Mouse (Mus musculus): ENCODE measurements around the gene Ddo. TPM values are rescaled to one million over a fixed set of nuclear protein-coding genes. Genes with fewer than 3 reads are reported as not detected.

The Ddo gene
- polyA plus RNA-seq, 1 experiment from 2014 or later: 3.2 TPM

- Histone ChIP-seq H3K4me2 (ENCODE audit: low read depth, low read length) (no peak overlapping the region), H3K27ac (ENCODE audit: low read length) (no peak overlapping the region), H3K9ac (ENCODE audit: low read length) (no peak overlapping the region), H3K4me1 (replicated peaks; ENCODE audit: control insufficient read depth, insufficient read depth, low read length) (peaks cover 7% of the 10 kb centered on the region), H3K9me3 (ENCODE audit: control insufficient read depth, low read length) (no peaks in the 10 kb centered on the region), H3K4me3 (ENCODE audit: low read length) (no peak overlapping the region), H3K27me3 (ENCODE audit: control insufficient read depth, insufficient read depth, low read depth, low read length) (no peaks in the 10 kb centered on the region), H3K36me3 (ENCODE audit: control insufficient read depth, insufficient read depth, low read length) (no peaks in the 10 kb centered on the region)
- ATAC-seq (ENCODE audit: low read depth): no peak
- WGBS: 70% methylated on average over 9 of the region's 9 CpGs
Measured at GRCm38 (mm10) chr10:40630961-40631360, 1.1 kb downstream of the Ddo start.

GRCm38 (mm10) chr10:40632087-40632486 is 2.3 kb downstream of the Ddo start:
- Histone ChIP-seq H3K9ac (ENCODE audit: low read length) (no peak overlapping the region), H3K4me2 (ENCODE audit: low read depth, low read length) (no peak overlapping the region), H3K36me3 (ENCODE audit: control insufficient read depth, insufficient read depth, low read length) (no peaks in the 10 kb centered on the region), H3K4me1 (replicated peaks; ENCODE audit: control insufficient read depth, insufficient read depth, low read length) (peaks cover 7% of the 10 kb centered on the region), H3K4me3 (ENCODE audit: low read length) (no peak overlapping the region), H3K9me3 (ENCODE audit: control insufficient read depth, low read length) (no peaks in the 10 kb centered on the region), H3K27ac (ENCODE audit: low read length) (no peak overlapping the region), H3K27me3 (ENCODE audit: control insufficient read depth, insufficient read depth, low read depth, low read length) (no peaks in the 10 kb centered on the region)
- no peak for ATAC-seq (ENCODE audit: low read depth)
- WGBS: 79% methylated on average over 3 of the region's 3 CpGs

GRCm38 (mm10) chr10:40637331-40637730 is 7.5 kb downstream of the Ddo start:
- H3K27ac ChIP-seq (ENCODE audit: low read length): no peak overlapping the region
- WGBS: 40% methylated on average over 10 of the region's 10 CpGs
- no peaks in the 10 kb centered on the region for H3K27me3 ChIP-seq (ENCODE audit: control insufficient read depth, insufficient read depth, low read depth, low read length)

GRCm38 (mm10) chr10:40638276-40638675 is 8.5 kb downstream of the Ddo start:
- Histone ChIP-seq H3K4me1 (replicated peaks; ENCODE audit: control insufficient read depth, insufficient read depth, low read length) (peaks cover 3% of the 10 kb centered on the region), H3K4me3 (ENCODE audit: low read length) (no peak overlapping the region), H3K27me3 (ENCODE audit: control insufficient read depth, insufficient read depth, low read depth, low read length) (no peaks in the 10 kb centered on the region), H3K36me3 (ENCODE audit: control insufficient read depth, insufficient read depth, low read length) (no peaks in the 10 kb centered on the region), H3K4me2 (ENCODE audit: low read depth, low read length) (no peak overlapping the region), H3K9me3 (ENCODE audit: control insufficient read depth, low read length) (no peaks in the 10 kb centered on the region), H3K9ac (ENCODE audit: low read length) (peak overlapping the region; percentile 16; the same call in 1 of the 2 replicates), H3K27ac (ENCODE audit: low read length) (no peak overlapping the region)
- 64% methylated on average over 7 of the region's 7 CpGs for WGBS
- ATAC-seq (ENCODE audit: low read depth): no peak

More at GRCm38 (mm10) chr10:40637331-40637730, 7.5 kb downstream of the Ddo start:
- peaks cover 3% of the 10 kb centered on the region for H3K4me1 ChIP-seq (replicated peaks; ENCODE audit: control insufficient read depth, insufficient read depth, low read length)
- no peak overlapping the region for H3K4me3 ChIP-seq (ENCODE audit: low read length)
- H3K9me3 ChIP-seq (ENCODE audit: control insufficient read depth, low read length): no peaks in the 10 kb centered on the region
- no peak for ATAC-seq (ENCODE audit: low read depth)
- H3K9ac ChIP-seq (ENCODE audit: low read length): no peak overlapping the region
- H3K36me3 ChIP-seq (ENCODE audit: control insufficient read depth, insufficient read depth, low read length): no peaks in the 10 kb centered on the region
- no peak overlapping the region for H3K4me2 ChIP-seq (ENCODE audit: low read depth, low read length)

- whole genome bisulfite sequencing: 68% methylated on average over 26 of the region's 26 CpGs
- Histone ChIP-seq H3K27me3 (ENCODE audit: control insufficient read depth, insufficient read depth, low read depth, low read length) (no peaks in the 10 kb centered on the region), H3K27ac (ENCODE audit: low read length) (no peak overlapping the region), H3K4me1 (replicated peaks; ENCODE audit: control insufficient read depth, insufficient read depth, low read length) (peaks cover 5% of the 10 kb centered on the region), H3K9ac (ENCODE audit: low read length) (peak overlapping the region; percentile 11; the same call in 1 of the 2 replicates), H3K9me3 (ENCODE audit: control insufficient read depth, low read length) (no peaks in the 10 kb centered on the region), H3K4me2 (ENCODE audit: low read depth, low read length) (no peak overlapping the region), H3K4me3 (ENCODE audit: low read length) (no peak overlapping the region), H3K36me3 (ENCODE audit: control insufficient read depth, insufficient read depth, low read length) (no peaks in the 10 kb centered on the region)
- no peak for ATAC-seq (ENCODE audit: low read depth)
Measured at GRCm38 (mm10) chr10:40638823-40639819, 9.3 kb downstream of the Ddo start.

- no peak for ATAC-seq (ENCODE audit: low read depth)
Measured at GRCm38 (mm10) chr10:40640406-40640805, 10.6 kb downstream of the Ddo start.

GRCm38 (mm10) chr10:40641901-40642300 is 12.1 kb downstream of the Ddo start:
- H3K27ac ChIP-seq (ENCODE audit: low read length): no peak overlapping the region
- no peak overlapping the region for H3K4me3 ChIP-seq (ENCODE audit: low read length)
- ATAC-seq (ENCODE audit: low read depth): no peak
- H3K27me3 ChIP-seq (ENCODE audit: control insufficient read depth, insufficient read depth, low read depth, low read length): no peaks in the 10 kb centered on the region
- peaks cover 7% of the 10 kb centered on the region for H3K4me1 ChIP-seq (replicated peaks; ENCODE audit: control insufficient read depth, insufficient read depth, low read length)
- WGBS: 85% methylated on average over 7 of the region's 7 CpGs
- no peak overlapping the region for H3K4me2 ChIP-seq (ENCODE audit: low read depth, low read length)
- no peaks in the 10 kb centered on the region for H3K9me3 ChIP-seq (ENCODE audit: control insufficient read depth, low read length)
- H3K9ac ChIP-seq (ENCODE audit: low read length): no peak overlapping the region
- H3K36me3 ChIP-seq (ENCODE audit: control insufficient read depth, insufficient read depth, low read length): no peaks in the 10 kb centered on the region

More at GRCm38 (mm10) chr10:40640406-40640805, 10.6 kb downstream of the Ddo start:
- no peaks in the 10 kb centered on the region for H3K27me3 ChIP-seq (ENCODE audit: control insufficient read depth, insufficient read depth, low read depth, low read length)
- H3K9ac ChIP-seq (ENCODE audit: low read length): no peak overlapping the region
- no peak overlapping the region for H3K4me2 ChIP-seq (ENCODE audit: low read depth, low read length)
- H3K9me3 ChIP-seq (ENCODE audit: control insufficient read depth, low read length): no peaks in the 10 kb centered on the region
- peaks cover 7% of the 10 kb centered on the region for H3K4me1 ChIP-seq (replicated peaks; ENCODE audit: control insufficient read depth, insufficient read depth, low read length)
- H3K27ac ChIP-seq (ENCODE audit: low read length): no peak overlapping the region
- no peak overlapping the region for H3K4me3 ChIP-seq (ENCODE audit: low read length)
- no peaks in the 10 kb centered on the region for H3K36me3 ChIP-seq (ENCODE audit: control insufficient read depth, insufficient read depth, low read length)
- 92% methylated on average over 4 of the region's 4 CpGs for WGBS

- H3K27me3 ChIP-seq (ENCODE audit: control insufficient read depth, insufficient read depth, low read depth, low read length): no peaks in the 10 kb centered on the region
- H3K4me1 ChIP-seq (replicated peaks; ENCODE audit: control insufficient read depth, insufficient read depth, low read length): peaks cover 6% of the 10 kb centered on the region
- H3K27ac ChIP-seq (ENCODE audit: low read length): no peak overlapping the region
- no peaks in the 10 kb centered on the region for H3K9me3 ChIP-seq (ENCODE audit: control insufficient read depth, low read length)
- H3K36me3 ChIP-seq (ENCODE audit: control insufficient read depth, insufficient read depth, low read length): no peaks in the 10 kb centered on the region
- no peak overlapping the region for H3K4me3 ChIP-seq (ENCODE audit: low read length)
- 64% methylated on average over 5 of the region's 5 CpGs for WGBS
- no peak overlapping the region for H3K9ac ChIP-seq (ENCODE audit: low read length)
- no peak for ATAC-seq (ENCODE audit: low read depth)
- H3K4me2 ChIP-seq (ENCODE audit: low read depth, low read length): no peak overlapping the region
Measured at GRCm38 (mm10) chr10:40643126-40643525, 13.3 kb downstream of the Ddo start.

GRCm38 (mm10) chr10:40644456-40644855 is 14.6 kb downstream of the Ddo start:
- WGBS: 35% methylated on average over 9 of the region's 9 CpGs
- Histone ChIP-seq H3K4me3 (ENCODE audit: low read length) (no peak overlapping the region), H3K27me3 (ENCODE audit: control insufficient read depth, insufficient read depth, low read depth, low read length) (no peaks in the 10 kb centered on the region), H3K36me3 (ENCODE audit: control insufficient read depth, insufficient read depth, low read length) (no peaks in the 10 kb centered on the region), H3K4me1 (replicated peaks; ENCODE audit: control insufficient read depth, insufficient read depth, low read length) (0 out of 2 replicates have a peak, but pooled peaks cover 4% of the 10 kb centered on the region), H3K27ac (ENCODE audit: low read length) (no peak overlapping the region; the same call in 1 of the 2 replicates), H3K9me3 (ENCODE audit: control insufficient read depth, low read length) (no peaks in the 10 kb centered on the region), H3K4me2 (ENCODE audit: low read depth, low read length) (peak overlapping the region; percentile 13; the same call in 1 of the 2 replicates), H3K9ac (ENCODE audit: low read length) (no peak overlapping the region)
- peak; percentile 82 for ATAC-seq (ENCODE audit: low read depth)
